Mouse (Mus musculus) CH12.LX (cell line): ENCODE results near the gene Slc24a2. TPM values are rescaled to one million over a fixed set of nuclear protein-coding genes. Genes with fewer than 3 reads are reported as not detected.

ENCODE experiments used
- DNase-seq: peaks from one replicate; pipeline ENCODE4 v3.0.0-alpha.2; 2013; ENCODE audit errors: extremely low read depth
- H3K27ac ChIP-seq: 2 replicates; pipeline ENCODE4 v1.5.1; 2012; ENCODE audit warnings: low read depth, mild to moderate bottlenecking, control low read depth, moderate library complexity; ENCODE audit not compliant: insufficient read depth
- H3K27me3 ChIP-seq: replicated peaks from 2 replicates; pipeline ENCODE3; 2012; ENCODE audit warnings: inconsistent platforms
- H3K36me3 ChIP-seq, 2 experiments: replicated peaks in 1 of 2; 2 replicates each; pipeline versions ENCODE3 to v1.6.1; 2012; ENCODE audit warnings: inconsistent platforms in 1 of 2, low read length in 1 of 2, mild to moderate bottlenecking in 1 of 2, mixed read lengths in 1 of 2, moderate library complexity in 1 of 2; ENCODE audit not compliant: control insufficient read depth in 1 of 2, insufficient read depth in 1 of 2
- H3K4me1 ChIP-seq, 2 experiments: 2 replicates each; pipeline ENCODE4 v1.6.1; 2012; ENCODE audit warnings: inconsistent platforms in 1 of 2, moderate library complexity in 1 of 2; ENCODE audit not compliant: insufficient read depth in 2 of 2, control insufficient read depth in 1 of 2
- H3K4me2 ChIP-seq: 2 replicates; pipeline ENCODE4 v1.6.1; 2012; ENCODE audit warnings: low read depth, mild to moderate bottlenecking, control low read depth; ENCODE audit not compliant: poor library complexity, insufficient read depth, severe bottlenecking
- H3K4me3 ChIP-seq, 3 experiments: fragments of 150-350 bp in 1 of 3; sonication (generic) in 1 of 3; replicated peaks in 1 of 3; 2 replicates each; pipeline versions ENCODE3 to v1.5.1; 2011 to 2012; ENCODE audit warnings: low read depth in 2 of 3, low read length in 2 of 3, mild to moderate bottlenecking in 2 of 3, moderate library complexity in 2 of 3, control low read depth in 1 of 3, improper control_type of control experiment in 1 of 3, inconsistent platforms in 1 of 3, mixed read lengths in 1 of 3; ENCODE audit not compliant: poor library complexity in 1 of 3
- H3K79me2 ChIP-seq: replicated peaks from 2 replicates; pipeline ENCODE4 v1.6.1; 2012; ENCODE audit warnings: mild to moderate bottlenecking, moderate library complexity; ENCODE audit not compliant: control insufficient read depth, poor library complexity, insufficient read depth, severe bottlenecking; ENCODE audit errors: extremely low read depth
- H3K9ac ChIP-seq: 2 replicates; pipeline ENCODE4 v1.6.1; 2012; ENCODE audit warnings: low read depth, mild to moderate bottlenecking, control low read depth, moderate library complexity; ENCODE audit not compliant: insufficient read depth
- H3K9me3 ChIP-seq: replicated peaks from 2 replicates; pipeline ENCODE3; 2012; ENCODE audit warnings: low read length, inconsistent platforms, mixed read lengths
- BHLHE40 ChIP-seq: IDR thresholded peaks from 2 replicates; pipeline ENCODE4 v1.6.1; 2011; ENCODE audit warnings: mild to moderate bottlenecking, low read depth, low read length, improper control_type of control experiment
- CHD1 ChIP-seq: IDR thresholded peaks from 2 replicates; pipeline ENCODE4 v1.6.1; 2012; ENCODE audit warnings: low read depth, low read length, improper control_type of control experiment, inconsistent platforms
- CHD2 ChIP-seq: IDR thresholded peaks from 2 replicates; pipeline ENCODE4 v1.6.1; 2011; ENCODE audit warnings: low read length, improper control_type of control experiment
- E2F4 ChIP-seq: IDR thresholded peaks from 2 replicates; pipeline ENCODE4 v1.6.1; 2011; ENCODE audit warnings: low read depth, low read length, improper control_type of control experiment; ENCODE audit not compliant: insufficient replicate concordance
- ELF1 ChIP-seq: IDR thresholded peaks from 2 replicates; pipeline ENCODE4 v1.6.1; 2014; ENCODE audit warnings: low read depth, mild to moderate bottlenecking, inconsistent platforms, low read length, improper control_type of control experiment
- EP300 ChIP-seq: IDR thresholded peaks from 2 replicates; pipeline ENCODE4 v1.6.1; 2011; ENCODE audit warnings: low read length, improper control_type of control experiment
- ETS1 ChIP-seq: conservative IDR thresholded peaks from 2 replicates; pipeline ENCODE4 v1.6.1; 2012; ENCODE audit warnings: low read depth, mild to moderate bottlenecking, inconsistent platforms, low read length, improper control_type of control experiment, moderate library complexity
- GABPA ChIP-seq: IDR thresholded peaks from 2 replicates; pipeline ENCODE4 v1.6.1; 2012; ENCODE audit warnings: low read depth, low read length, improper control_type of control experiment, inconsistent platforms; ENCODE audit not compliant: insufficient replicate concordance
- IRF4 ChIP-seq: IDR thresholded peaks from 2 replicates; pipeline ENCODE4 v1.6.1; 2014; ENCODE audit warnings: low read depth, mild to moderate bottlenecking, inconsistent platforms, low read length, improper control_type of control experiment
- MYC ChIP-seq: IDR thresholded peaks from 2 replicates; pipeline ENCODE4 v1.6.1; 2011; ENCODE audit warnings: low read depth, mild to moderate bottlenecking, improper control_type of control experiment, low read length
- NELFE ChIP-seq: IDR thresholded peaks from 2 replicates; pipeline ENCODE4 v1.6.1; 2011; ENCODE audit warnings: low read depth, low read length, improper control_type of control experiment
- NRF1 ChIP-seq: IDR thresholded peaks from 2 replicates; pipeline ENCODE4 v1.6.1; 2014; ENCODE audit warnings: low read depth, mild to moderate bottlenecking, inconsistent platforms, low read length, improper control_type of control experiment, moderate library complexity
- POLR2A ChIP-seq: IDR thresholded peaks from 2 replicates; pipeline ENCODE4 v1.6.1; 2011; ENCODE audit warnings: low read depth, mild to moderate bottlenecking, improper control_type of control experiment, low read length
- RCOR1 ChIP-seq: conservative IDR thresholded peaks from 2 replicates; pipeline ENCODE4 v1.6.1; 2012; ENCODE audit warnings: low read depth, mild to moderate bottlenecking, inconsistent platforms, low read length, improper control_type of control experiment
- SMC3 ChIP-seq: IDR thresholded peaks from 2 replicates; pipeline ENCODE4 v1.6.1; 2011; ENCODE audit warnings: low read depth, low read length, improper control_type of control experiment
- TCF12 ChIP-seq: IDR thresholded peaks from 2 replicates; pipeline ENCODE4 v1.6.1; 2014; ENCODE audit warnings: low read depth, mild to moderate bottlenecking, inconsistent platforms, low read length, improper control_type of control experiment
- USF2 ChIP-seq: conservative IDR thresholded peaks from 2 replicates; pipeline ENCODE4 v1.6.1; 2011; ENCODE audit warnings: low read depth, low read length, improper control_type of control experiment
- dilution Hi-C: fragments of 300-500 bp; cut with MboI; formaldehyde crosslinking; loops from 2 replicates; pipeline ENCODE4 v1.14.3; 2020; ENCODE audit warnings: low sequenced_read_pairs; ENCODE audit not compliant: extremely low pct_unique_long_range_greater_than_20kb, extremely low pct_ligation_motif_present
- in situ Hi-C: fragments of 300-500 bp; cut with MboI; formaldehyde crosslinking; loops from 3 replicates; pipeline ENCODE4 v1.14.3; 2019; ENCODE audit warnings: low sequenced_read_pairs, low pct_ligation_motif_present, low pct_unique_long_range_greater_than_20kb, mixed read lengths
- polyA plus RNA-seq: library from polyadenylated mRNA; unstranded; fragments of >175 nt; gene quantifications from 2 replicates; pipeline ENCODE4 v1.2.1, GENCODE M21; 2012; ENCODE audit warnings: low read depth; ENCODE audit not compliant: insufficient read length
- total RNA-seq, 2 experiments: library from RNA; depleted of rRNA; stranded (reverse); fragments of 300-350 nt in 1 of 2; fragments of >200 nt in 1 of 2; gene quantifications; 2 replicates each; pipeline ENCODE4 v1.2.3; 2012 to 2014

Gene Slc24a2
- total and polyA plus RNA-seq, 3 experiments = not detected

- no peak overlapping the region for H3K4me2 ChIP-seq
- no peak overlapping the region for H3K4me3 ChIP-seq
- H3K9me3 ChIP-seq = no peaks in the 10 kb centered on the region
- no peaks in the 10 kb centered on the region for H3K79me2 ChIP-seq
- H3K36me3 ChIP-seq = no peaks in the 10 kb centered on the region
- TF ChIP-seq NELFE (no peak), USF2 (no peak), SMC3 (no peak), ELF1 (no peak), GABPA (no peak), NRF1 (no peak), POLR2A (no peak), IRF4 (no peak), MYC (no peak), ETS1 (no peak)
- no peaks in the 10 kb centered on the region; a peak in 1 of 4 replicates for H3K4me1 ChIP-seq
- no peak for DNase-seq
- in situ Hi-C loops = no loop called here
- H3K27me3 ChIP-seq = no peaks in the 10 kb centered on the region
- H3K27ac ChIP-seq = no peak overlapping the region
- dilution Hi-C loops = no loop called here
- no peak overlapping the region for H3K9ac ChIP-seq
Observed at GRCm38 (mm10) chr4:87158053-87158452, 72.2 kb downstream of the Slc24a2 start.

- TF ChIP-seq EP300 (no peak), E2F4 (no peak), RCOR1 (no peak), BHLHE40 (no peak), CHD2 (no peak), USF2 (no peak), CHD1 (no peak), TCF12 (no peak)
- H3K4me3 ChIP-seq = no peak overlapping the region
- dilution Hi-C loops = no loop called here
- H3K9me3 ChIP-seq = no peaks in the 10 kb centered on the region
- no peak overlapping the region for H3K4me2 ChIP-seq
- DNase-seq = no peak
- H3K36me3 ChIP-seq = no peaks in the 10 kb centered on the region
- H3K27me3 ChIP-seq = no peaks in the 10 kb centered on the region
- no peak overlapping the region for H3K27ac ChIP-seq
- no peak overlapping the region for H3K9ac ChIP-seq
- H3K79me2 ChIP-seq = no peaks in the 10 kb centered on the region
- in situ Hi-C loops = no loop called here
- H3K4me1 ChIP-seq = no peaks in the 10 kb centered on the region
Observed at GRCm38 (mm10) chr4:87151990-87152389, 78.3 kb downstream of the Slc24a2 start.
